Mouse (Mus musculus): ENCODE measurements at regions not wholly inside any gene's neighbourhood (a gene's known extent, or its start where the extent isn't known, plus 50 kb on each side); places are given as distances from the start of the nearest gene placed in this dataset.
"Not testable (repeated sequence)": the region's sequence is repeated elsewhere in the genome, so short reads cannot be mapped to it uniquely, and the experiment has no call there.

DNA sequence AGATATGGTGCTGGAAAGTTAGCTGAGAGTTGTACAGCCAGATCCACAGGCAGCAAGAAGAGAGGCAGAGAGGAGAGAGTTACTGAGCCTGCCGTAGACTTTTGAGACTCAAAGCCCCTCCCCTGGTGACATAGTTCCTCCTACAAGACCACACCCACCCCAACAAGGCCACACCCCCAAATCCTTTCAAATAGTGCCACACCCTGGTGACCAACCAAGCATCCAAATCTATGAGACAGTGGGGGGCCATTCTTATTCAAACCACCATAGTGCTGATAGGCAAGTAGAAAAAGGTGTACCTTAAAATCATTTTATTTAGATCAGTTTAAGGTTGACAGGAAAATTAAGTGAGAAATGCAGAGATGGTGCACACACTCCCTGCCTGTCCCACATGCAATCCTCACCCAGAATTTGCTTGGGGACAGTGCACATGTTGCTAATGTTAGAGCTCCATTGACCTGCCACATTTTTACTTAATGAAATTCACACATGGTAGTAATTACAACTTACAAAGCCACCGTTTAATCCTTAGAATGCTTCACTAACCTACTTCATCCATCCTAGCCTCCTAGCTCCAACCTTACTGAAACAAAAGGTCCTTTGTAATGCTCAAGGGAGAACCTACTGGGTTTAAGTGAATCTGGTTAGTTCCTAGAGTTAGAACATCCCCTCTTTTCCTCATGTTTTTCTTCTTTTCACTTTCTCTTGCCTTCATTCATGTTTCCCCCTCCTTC lies 86.5 kb downstream of the Phlda1 start:
- ATAC-seq = no peak

GRCm38 (mm10) chr10:111593280-111593679 lies 87.2 kb downstream of the Phlda1 start:
- no peak for ATAC-seq

GRCm38 (mm10) chr10:111594171-111594570 lies 88.1 kb downstream of the Phlda1 start:
- ATAC-seq = no peak

- ATAC-seq = no peak
Observed at GRCm38 (mm10) chr10:111594651-111595050, 88.6 kb downstream of the Phlda1 start.

DNA sequence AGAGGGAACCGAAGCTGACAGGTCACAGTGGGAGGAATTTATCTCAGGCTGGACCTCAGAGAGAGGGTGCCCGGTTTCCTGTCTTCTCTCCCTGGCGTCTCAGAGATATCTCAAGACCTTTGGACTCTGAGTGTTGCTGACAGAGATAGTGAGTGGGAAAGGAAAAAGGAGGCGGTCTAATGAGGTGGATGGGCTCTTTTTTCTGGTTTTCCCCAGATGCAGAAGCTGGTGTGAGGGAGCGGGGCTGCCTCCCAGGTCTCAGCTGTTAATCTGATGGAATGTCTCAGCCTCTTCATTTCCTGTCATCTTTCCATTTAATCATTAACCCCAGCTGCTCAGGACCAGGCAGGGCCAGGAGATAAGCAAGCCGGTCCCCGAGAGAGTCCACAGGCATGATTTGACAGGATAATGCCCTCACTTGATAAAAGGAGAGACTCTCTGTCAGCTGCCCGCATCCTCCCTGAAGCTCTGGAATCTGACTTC lies 89.5 kb downstream of the Phlda1 start:
- no peak for ATAC-seq

DNA sequence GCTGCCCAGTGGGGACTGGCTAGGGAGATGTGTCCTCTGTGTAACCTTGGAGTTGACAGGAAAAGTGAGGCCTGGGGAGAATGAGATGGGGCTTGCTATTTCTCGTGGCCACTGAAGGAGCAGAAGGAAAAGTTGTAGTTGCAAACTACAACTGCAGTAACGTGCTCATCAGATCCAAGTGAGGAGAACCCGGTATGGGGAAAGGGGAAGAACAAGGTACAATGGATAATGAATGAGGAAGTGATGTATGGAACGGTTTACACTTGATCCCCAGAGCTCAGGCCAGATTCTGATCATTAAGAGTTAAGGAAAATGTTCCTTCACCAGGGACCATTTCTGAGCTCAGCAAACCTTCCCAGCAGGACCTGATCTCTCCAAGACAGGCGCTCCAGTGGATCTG lies 92.6 kb downstream of the Phlda1 start:
- ATAC-seq = no peak

GRCm38 (mm10) chr10:111599297-111600250 lies 93.5 kb downstream of the Phlda1 start:
- no peak for ATAC-seq

- ATAC-seq = no peak
Observed at GRCm38 (mm10) chr10:111600251-111600620, 94.2 kb downstream of the Phlda1 start.

DNA sequence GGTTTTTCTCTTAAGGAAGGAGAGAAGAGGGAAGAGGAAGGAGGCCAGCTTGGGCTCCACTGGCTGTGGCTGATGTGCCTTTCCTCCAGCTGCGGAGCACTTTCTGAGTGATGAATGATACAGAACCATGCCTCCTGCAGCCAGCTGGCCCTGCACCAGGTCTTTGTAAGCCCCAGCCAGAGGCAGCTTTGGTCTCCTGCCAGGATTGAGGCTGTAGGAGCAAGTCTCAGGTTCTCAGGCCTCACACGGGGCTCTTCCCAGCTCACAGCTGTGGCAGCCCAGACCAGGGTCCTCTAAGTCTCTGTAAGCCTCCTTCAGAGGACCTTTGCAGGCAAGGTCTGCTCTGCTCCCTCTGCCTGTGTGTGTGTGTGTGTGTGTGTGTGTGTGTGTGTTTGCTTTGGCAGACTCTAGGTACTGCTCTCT lies 94.6 kb downstream of the Phlda1 start:
- no peak for ATAC-seq

DNA sequence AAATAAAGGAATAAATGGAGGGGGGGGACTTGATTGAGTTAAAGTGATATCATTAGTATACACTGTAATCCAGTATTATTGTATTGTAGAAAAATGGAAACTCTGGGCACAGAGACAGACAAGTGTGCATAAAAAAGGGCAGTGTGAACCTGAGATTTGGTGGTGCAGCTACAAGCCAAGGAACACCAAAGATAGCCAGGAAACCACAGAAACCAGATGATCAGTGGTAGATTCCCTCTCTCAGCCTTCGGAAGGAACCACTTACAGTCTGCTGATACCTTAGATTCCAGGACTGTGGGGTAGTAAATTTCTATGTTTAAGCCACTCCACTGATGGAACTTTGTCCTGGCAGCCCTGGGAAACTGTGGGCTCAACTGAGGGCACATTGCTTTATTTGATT lies 97.1 kb downstream of the Phlda1 start:
- no peak for ATAC-seq

DNA sequence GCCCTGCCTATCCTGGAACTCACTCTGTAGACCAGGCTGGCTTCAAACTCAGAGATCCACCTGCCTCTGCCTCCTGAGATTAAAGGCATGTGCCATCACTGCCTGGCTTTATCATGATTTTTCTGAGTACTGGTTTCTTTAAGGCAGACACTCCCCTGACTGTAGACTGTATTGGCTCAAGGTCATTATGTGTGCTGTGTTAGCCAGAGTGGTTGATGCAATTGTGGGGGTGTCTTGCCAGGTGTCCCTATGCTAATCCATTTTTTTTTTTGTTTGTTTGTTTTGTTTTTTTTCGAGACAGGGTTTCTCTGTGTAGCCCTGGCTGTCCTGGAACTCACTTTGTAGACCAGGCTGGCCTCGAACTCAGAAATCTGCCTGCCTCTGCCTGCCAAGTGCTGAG lies 101.3 kb downstream of the Phlda1 start:
- not testable (repeated sequence) for ATAC-seq

GRCm38 (mm10) chr10:111608385-111609093 lies 102.5 kb downstream of the Phlda1 start:
- ATAC-seq = no peak

DNA sequence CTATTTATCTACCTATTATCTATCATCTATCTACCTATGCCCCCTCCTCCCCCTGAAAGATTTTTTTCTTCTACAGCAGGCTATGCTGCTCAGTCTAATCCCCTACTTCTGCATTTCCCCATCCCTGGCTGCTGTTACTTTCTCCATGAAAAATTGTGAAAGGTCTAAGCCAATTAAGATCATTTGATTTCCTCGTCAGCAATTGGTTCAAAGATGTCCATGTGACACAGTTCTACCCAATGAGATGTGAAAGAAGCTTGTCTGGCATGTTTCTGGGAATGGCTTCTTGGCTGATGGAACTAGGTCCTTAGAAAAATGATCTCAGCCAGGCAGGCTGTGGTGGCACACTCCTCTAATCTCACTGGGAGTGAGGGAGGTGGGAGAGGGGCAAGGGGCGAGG lies 103.8 kb downstream of the Phlda1 start:
- no peak for ATAC-seq

- no peak for ATAC-seq
Observed at GRCm38 (mm10) chr10:111619627-111620270, 113.7 kb downstream of the Phlda1 start.

DNA sequence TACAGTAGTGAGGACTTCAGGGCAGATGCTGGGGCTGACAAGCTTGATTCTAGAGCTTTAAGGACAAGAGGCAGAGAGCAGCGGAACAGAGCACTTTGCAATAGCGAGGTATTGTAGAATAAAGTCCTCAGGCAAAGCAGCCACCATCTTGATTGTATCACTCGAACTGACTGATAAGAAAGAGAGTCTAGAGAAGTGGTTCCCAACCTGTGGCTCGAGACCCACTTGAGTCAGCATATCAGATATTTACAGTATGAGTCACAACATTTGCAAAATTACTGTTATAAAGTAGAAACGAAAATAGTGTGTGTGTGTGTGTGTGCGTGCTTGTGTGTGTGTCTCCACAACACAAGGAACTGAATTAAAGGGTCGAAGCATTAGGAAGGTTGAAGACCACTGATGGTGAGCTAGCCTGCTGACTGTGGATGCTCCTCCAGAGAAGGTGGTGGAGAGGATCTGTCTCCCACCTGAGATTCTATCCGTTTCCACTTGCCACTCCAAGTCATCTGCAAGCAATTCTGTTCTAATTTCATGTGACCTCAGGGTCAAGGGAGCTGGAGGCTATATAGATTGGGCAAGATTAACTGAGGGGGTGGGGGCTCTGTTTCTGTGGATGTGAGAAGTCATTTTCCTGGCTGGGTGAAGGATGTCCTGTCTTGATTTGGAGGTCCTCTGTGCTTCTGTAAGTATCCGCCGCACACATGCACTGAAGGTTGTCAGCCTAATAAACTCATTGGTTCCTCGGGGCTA lies 115.0 kb downstream of the Phlda1 start:
- ATAC-seq = peak; percentile 29

GRCm38 (mm10) chr10:111622789-111623188 lies 116.7 kb downstream of the Phlda1 start:
- no peak for ATAC-seq

GRCm38 (mm10) chr10:111624021-111624420 lies 117.9 kb downstream of the Phlda1 start:
- ATAC-seq = no peak

- ATAC-seq = no peak
Observed at GRCm38 (mm10) chr10:111624624-111625023, 118.5 kb downstream of the Phlda1 start.

DNA sequence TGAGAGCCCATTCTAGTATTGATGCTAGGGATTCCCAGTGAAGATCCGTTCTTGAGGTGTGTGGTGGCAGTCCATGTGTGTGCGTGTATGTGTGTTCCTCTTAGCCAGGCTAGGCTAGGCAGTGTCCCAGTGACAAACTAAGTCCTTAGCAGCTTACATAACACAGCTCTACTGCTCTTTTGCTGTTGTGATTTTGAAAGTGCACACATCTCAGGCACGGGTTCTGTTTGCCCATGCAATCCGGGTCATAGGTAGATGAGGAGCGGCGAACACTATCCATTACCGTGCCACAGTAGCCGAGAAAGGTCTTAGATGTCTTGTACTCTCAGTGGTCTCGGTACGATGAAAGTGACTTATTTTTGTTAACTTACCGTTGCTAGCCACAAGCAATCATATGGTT lies 119.5 kb downstream of the Phlda1 start:
- no peak for ATAC-seq

- ATAC-seq = no peak
Observed at GRCm38 (mm10) chr10:111626009-111626408, 119.9 kb downstream of the Phlda1 start.

GRCm38 (mm10) chr10:111636283-111636682 lies 130.2 kb downstream of the Phlda1 start:
- peak; percentile 75 for ATAC-seq

All from CD4-positive, CD25-positive, alpha-beta regulatory T cell, adult 4 months (primary cell).